14 mouse cellular contexts compared by ENCODE assay signal in genomic region chr1:71675420-71675819, GRCm38 (mm10). TPM values are rescaled to one million over a fixed set of nuclear protein-coding genes. Genes with fewer than 3 reads are reported as not detected.
DNase-seq lines count a peak whose midpoint lies in the region; ATAC-seq and TF ChIP-seq lines count a peak whose summit lies in the region.
"Had no signal": no experiment of that assay in that cellular context is flagged by ENCODE, and none has a peak within 500 bp of the region (broad histone marks: within the 10 kb centered on the region; RNA-seq: fewer than 3 reads in every experiment).

No protein-coding gene starts in this region.

- WGBS in lung, embryonic 14.5 days: 52% methylated on average over 2 of the region's 2 CpGs
- 53% methylated on average over 2 of the region's 2 CpGs for WGBS in lung, adult 2 months
- WGBS in neural tube, embryonic 15.5 days: 76% methylated on average over 2 of the region's 2 CpGs
- 61% methylated on average over 2 of the region's 2 CpGs for WGBS in forebrain, embryonic 13.5 days

- H3K4me3 ChIP-seq in lung, embryonic 14.5 days (ENCODE audit: low read depth, low read length): no peak overlapping the region
- no peak overlapping the region for H3K4me3 ChIP-seq in lung, adult 2 months (replicated peaks; ENCODE audit: extremely low read depth, low read depth, low read length)
- H3K4me3 ChIP-seq in neural tube, embryonic 15.5 days (replicated peaks): no peak overlapping the region
- no peak overlapping the region for H3K4me3 ChIP-seq in forebrain, embryonic 13.5 days
- H3K4me3 ChIP-seq: heart, embryonic 12.5 days; limb, embryonic 10.5 days had no signal

- no peak for TF ChIP-seq POLR2A in lung, adult 2 months (IDR thresholded peaks at IDR 0.05; ENCODE audit: borderline replicate concordance, extremely low read depth, low read depth, low read length)

- H3K36me3 ChIP-seq in lung, embryonic 14.5 days (ENCODE audit: insufficient read depth): no peaks in the 10 kb centered on the region
- no peaks in the 10 kb centered on the region for H3K36me3 ChIP-seq in neural tube, embryonic 15.5 days
- H3K36me3 ChIP-seq in forebrain, embryonic 13.5 days (ENCODE audit: poor library complexity, severe bottlenecking): no peaks in the 10 kb centered on the region
- H3K36me3 ChIP-seq: heart, embryonic 12.5 days; limb, embryonic 10.5 days had no signal

- intact Hi-C loops in gastrocnemius, postnatal 36 days (cut with DNase I): loop anchor here (10.0 kb wide), 1 partner anchor 449 kb away; no protein-coding TSS in a partner anchor

- TF ChIP-seq CTCF in lung, embryonic 14.5 days (IDR thresholded peaks at IDR 0.05; ENCODE audit: low read depth): peak; percentile 42; the same call in 1 of the 2 replicates
- no peak for TF ChIP-seq CTCF in lung, adult 2 months (IDR thresholded peaks at IDR 0.05; ENCODE audit: insufficient read depth, low read length)

- no peak overlapping the region for H3K4me2 ChIP-seq in lung, embryonic 14.5 days
- H3K4me2 ChIP-seq in neural tube, embryonic 15.5 days: no peak overlapping the region
- H3K4me2 ChIP-seq in forebrain, embryonic 13.5 days: no peak overlapping the region
- H3K4me2 ChIP-seq: heart, embryonic 12.5 days had no signal

- ATAC-seq in lung, embryonic 14.5 days (ENCODE audit: insufficient read depth): no peak
- peak; percentile 83 for ATAC-seq in megakaryocyte-erythroid progenitor cell, adult 5-6 weeks (replicated peaks; ENCODE audit: low FRiP score, low TSS enrichment, poor library complexity, severe bottlenecking)
- ATAC-seq in neural tube, embryonic 15.5 days (ENCODE audit: low FRiP score): no peak
- ATAC-seq in forebrain, embryonic 13.5 days: no peak
- ATAC-seq: CD4-positive, CD25-positive, alpha-beta regulatory T cell, adult 4 months; hindbrain, postnatal 0 days had no signal

- DNase-seq in gastrocnemius, adult 18-20 months (ENCODE audit: low spot score): peak; percentile 15
- no peak for DNase-seq in gastrocnemius, postnatal 36 days
- DNase-seq in lung, embryonic 14.5 days: peak; percentile 56
- no peak for DNase-seq in lung, adult 2 months
- peak; percentile 22 for DNase-seq in c-Kit-positive CD71-negative TER-119-negative erythroid progenitor cells, embryonic 14.5 days (ENCODE audit: low read depth)
- DNase-seq: thymus, postnatal 4 days had no signal

- no peaks in the 10 kb centered on the region for H3K9me3 ChIP-seq in lung, embryonic 14.5 days (ENCODE audit: low read depth, low read length)
- no peaks in the 10 kb centered on the region for H3K9me3 ChIP-seq in neural tube, embryonic 15.5 days (replicated peaks)
- H3K9me3 ChIP-seq in forebrain, embryonic 13.5 days (replicated peaks): no peaks in the 10 kb centered on the region
- H3K9me3 ChIP-seq: heart, embryonic 12.5 days; limb, embryonic 10.5 days had no signal

- no peak overlapping the region for H3K27ac ChIP-seq in lung, embryonic 14.5 days (ENCODE audit: low read depth)
- no peak overlapping the region for H3K27ac ChIP-seq in neural tube, embryonic 15.5 days (replicated peaks)
- no peak overlapping the region for H3K27ac ChIP-seq in forebrain, embryonic 13.5 days
- H3K27ac ChIP-seq: hindbrain, postnatal 0 days; limb, embryonic 10.5 days; macrophage had no signal

- no peaks in the 10 kb centered on the region for H3K4me1 ChIP-seq in lung, embryonic 14.5 days (ENCODE audit: insufficient read depth)
- H3K4me1 ChIP-seq in lung, adult 2 months (ENCODE audit: control insufficient read depth, insufficient read depth, low read length): no peaks in the 10 kb centered on the region
- peaks cover 11% of the 10 kb centered on the region; the same call in 1 of the 2 replicates for H3K4me1 ChIP-seq in neural tube, embryonic 15.5 days
- peaks cover 10% of the 10 kb centered on the region for H3K4me1 ChIP-seq in forebrain, embryonic 13.5 days
- H3K4me1 ChIP-seq: heart, embryonic 12.5 days had no signal

- H3K27me3 ChIP-seq in lung, embryonic 14.5 days (ENCODE audit: insufficient read depth, low read length): no peaks in the 10 kb centered on the region
- H3K27me3 ChIP-seq in neural tube, embryonic 15.5 days (replicated peaks): no peaks in the 10 kb centered on the region
- H3K27me3 ChIP-seq in forebrain, embryonic 13.5 days: no peaks in the 10 kb centered on the region
- H3K27me3 ChIP-seq: heart, embryonic 12.5 days had no signal

- H3K9ac ChIP-seq in lung, embryonic 14.5 days: no peak overlapping the region
- H3K9ac ChIP-seq in neural tube, embryonic 15.5 days (replicated peaks): no peak overlapping the region
- no peak overlapping the region for H3K9ac ChIP-seq in forebrain, embryonic 13.5 days
- H3K9ac ChIP-seq: heart, embryonic 12.5 days had no signal

RNA-seq across cellular contexts. Expression of gene Fn1, which starts 22.4 kb away (rescaled TPM):
- total RNA-seq in gastrocnemius, adult 18-20 months (2021): 10 to 100 TPM; 33.8 to 39.2 TPM
- 10 to 100 TPM; 64.9 to 68.6 TPM for total RNA-seq in gastrocnemius, postnatal 36 days (2021)
- polyA plus RNA-seq in lung, embryonic 14.5 days (2014; fragmentation: Nextera tagmentation; extraction: Ambion mirVana): 156 and 160 TPM in 2 replicates
- polyA plus RNA-seq in lung, adult 2 months (2012; rRNA removed): 177 and 224 TPM in 2 replicates
- 0.68 TPM in 1 of 2 replicates, not detected in the other for total RNA-seq in megakaryocyte-erythroid progenitor cell, adult 5-6 weeks (2014; fragmentation: Nextera tagmentation)
- 1.3 and 2.2 TPM in 2 replicates for total RNA-seq in megakaryocyte-erythroid progenitor cell, adult 5-6 weeks (2017)
- 27.1 and 51.2 TPM in 2 replicates for polyA plus RNA-seq in neural tube, embryonic 15.5 days (2015; fragmentation: Nextera tagmentation; extraction: Ambion mirVana)
- polyA plus RNA-seq in forebrain, embryonic 13.5 days (2015; fragmentation: Nextera tagmentation; extraction: Ambion mirVana): 31.2 and 38.3 TPM in 2 replicates

Comparison
In these comparisons a context has a peak if more than half of its experiments do, and no peak if none do; other contexts are left out.
1. DNase-seq: peak in gastrocnemius, adult 18-20 months (single experiment), lung, embryonic 14.5 days (single experiment) and c-Kit-positive CD71-negative TER-119-negative erythroid progenitor cells, embryonic 14.5 days (single experiment); none in gastrocnemius, postnatal 36 days (0 of 2) and lung, adult 2 months (single experiment).